Mouse (Mus musculus): ENCODE data around the gene Rsbn1. TPM values are rescaled to one million over a fixed set of nuclear protein-coding genes. Genes with fewer than 3 reads are reported as not detected.

The Rsbn1 gene
- polyA plus RNA-seq, 1 experiment from 2014 or later = 14.4 TPM

GRCm38 (mm10) chr3:103968701-103969100, 54.8 kb downstream of the Rsbn1 start:
- Histone ChIP-seq H3K9me3 (no peaks in the 10 kb centered on the region), H3K27ac (replicated peaks) (peak overlapping the region; percentile 94), H3K4me3 (peak overlapping the region; percentile 82), H3K27me3 (replicated peaks; ENCODE audit: low read depth, poor library complexity, severe bottlenecking) (no peaks in the 10 kb centered on the region), H3K4me1 (peaks cover 14% of the 10 kb centered on the region), H3K36me3 (replicated peaks) (peaks cover 36% of the 10 kb centered on the region)
- DNase-seq (ENCODE audit: low spot score) = no peak
- WGBS = under 1% methylated on average over 24 of the region's 24 CpGs

DNA sequence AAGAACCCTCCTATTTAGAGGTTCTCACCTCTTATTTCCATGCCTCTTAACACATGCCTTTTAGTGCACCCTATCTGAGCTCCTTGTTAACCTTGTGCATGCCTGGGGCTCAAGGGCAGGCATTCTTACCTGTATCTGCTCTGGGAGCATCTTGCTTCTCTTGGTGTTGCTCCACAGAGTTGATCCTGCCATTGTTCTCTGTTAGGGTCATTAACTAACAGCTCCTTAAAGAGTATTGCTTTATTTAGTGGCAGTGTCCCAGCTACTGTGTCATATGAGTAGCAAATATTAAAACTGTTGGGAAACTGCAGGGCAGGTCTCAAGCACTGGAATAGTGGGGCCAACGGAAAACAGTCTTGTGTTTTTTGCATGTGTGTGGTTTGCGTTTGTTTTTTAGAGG, 57.2 kb downstream of the Rsbn1 start:
- WGBS = 90% methylated on average over 2 of the region's 2 CpGs
- H3K4me3 ChIP-seq = no peak overlapping the region
- peaks cover 14% of the 10 kb centered on the region for H3K4me1 ChIP-seq
- no peaks in the 10 kb centered on the region for H3K9me3 ChIP-seq
- peaks cover 40% of the 10 kb centered on the region for H3K36me3 ChIP-seq (replicated peaks)
- H3K27me3 ChIP-seq (replicated peaks; ENCODE audit: low read depth, poor library complexity, severe bottlenecking) = no peaks in the 10 kb centered on the region
- DNase-seq (ENCODE audit: low spot score) = no peak
- no peak overlapping the region for H3K27ac ChIP-seq (replicated peaks)

- Histone ChIP-seq H3K4me3 (no peak overlapping the region), H3K27ac (replicated peaks) (no peak overlapping the region), H3K36me3 (replicated peaks) (peaks cover 84% of the 10 kb centered on the region), H3K4me1 (no peaks in the 10 kb centered on the region), H3K9me3 (no peaks in the 10 kb centered on the region), H3K27me3 (replicated peaks; ENCODE audit: low read depth, poor library complexity, severe bottlenecking) (no peaks in the 10 kb centered on the region)
- DNase-seq (ENCODE audit: low spot score) = no peak
- WGBS = 89% methylated on average over 4 of the region's 4 CpGs
Observed at GRCm38 (mm10) chr3:103984556-103984955, 70.6 kb downstream of the Rsbn1 start.

- Histone ChIP-seq H3K4me1 (no peaks in the 10 kb centered on the region), H3K4me3 (no peak overlapping the region), H3K27me3 (replicated peaks; ENCODE audit: low read depth, poor library complexity, severe bottlenecking) (no peaks in the 10 kb centered on the region), H3K9me3 (no peaks in the 10 kb centered on the region), H3K27ac (replicated peaks) (no peak overlapping the region), H3K36me3 (replicated peaks) (peaks cover 84% of the 10 kb centered on the region)
- DNase-seq (ENCODE audit: low spot score) = no peak
- WGBS = 95% methylated on average over 2 of the region's 2 CpGs
Observed at GRCm38 (mm10) chr3:103985194-103985593, 71.3 kb downstream of the Rsbn1 start.

- no peak for DNase-seq (ENCODE audit: low spot score)
- Histone ChIP-seq H3K4me1 (no peaks in the 10 kb centered on the region), H3K36me3 (replicated peaks) (peaks cover 90% of the 10 kb centered on the region), H3K27ac (replicated peaks) (no peak overlapping the region), H3K9me3 (no peaks in the 10 kb centered on the region), H3K27me3 (replicated peaks; ENCODE audit: low read depth, poor library complexity, severe bottlenecking) (no peaks in the 10 kb centered on the region), H3K4me3 (no peak overlapping the region)
- WGBS = 68% methylated on average over 5 of the region's 5 CpGs
Observed at GRCm38 (mm10) chr3:103987831-103988432, 74.0 kb downstream of the Rsbn1 start.

- Histone ChIP-seq H3K4me1 (no peaks in the 10 kb centered on the region), H3K27me3 (replicated peaks; ENCODE audit: low read depth, poor library complexity, severe bottlenecking) (no peaks in the 10 kb centered on the region), H3K4me3 (no peak overlapping the region), H3K9me3 (no peaks in the 10 kb centered on the region), H3K27ac (replicated peaks) (no peak overlapping the region), H3K36me3 (replicated peaks) (peaks cover 89% of the 10 kb centered on the region)
- WGBS = 93% methylated on average over 4 of the region's 4 CpGs
- no peak for DNase-seq (ENCODE audit: low spot score)
Observed at GRCm38 (mm10) chr3:103989352-103989751, 75.4 kb downstream of the Rsbn1 start.

DNA sequence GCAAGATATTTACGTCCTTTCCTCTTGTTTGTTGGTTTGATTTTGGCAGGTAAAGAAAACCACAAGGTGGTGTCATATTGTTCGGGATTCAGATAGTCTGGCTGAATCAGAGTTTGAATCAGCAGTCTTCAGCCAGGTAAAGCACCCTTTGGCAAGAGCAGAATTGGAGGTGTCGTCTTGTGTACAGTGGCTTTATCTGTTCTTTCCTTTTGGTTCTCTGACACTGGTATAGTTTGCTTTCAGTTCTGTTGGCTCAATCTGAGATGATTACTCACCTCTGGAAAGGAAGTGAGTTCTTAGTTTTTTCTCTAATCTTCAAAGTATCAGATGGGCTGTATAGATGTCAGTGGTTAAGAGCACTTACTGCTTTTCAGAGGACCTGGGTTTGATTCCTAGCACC, 77.4 kb downstream of the Rsbn1 start:
- WGBS = 94% methylated on average over 3 of the region's 3 CpGs
- Histone ChIP-seq H3K27ac (replicated peaks) (no peak overlapping the region), H3K36me3 (replicated peaks) (peaks cover 91% of the 10 kb centered on the region), H3K27me3 (replicated peaks; ENCODE audit: low read depth, poor library complexity, severe bottlenecking) (no peaks in the 10 kb centered on the region), H3K9me3 (no peaks in the 10 kb centered on the region), H3K4me1 (no peaks in the 10 kb centered on the region), H3K4me3 (no peak overlapping the region)
- DNase-seq (ENCODE audit: low spot score) = no peak

DNA sequence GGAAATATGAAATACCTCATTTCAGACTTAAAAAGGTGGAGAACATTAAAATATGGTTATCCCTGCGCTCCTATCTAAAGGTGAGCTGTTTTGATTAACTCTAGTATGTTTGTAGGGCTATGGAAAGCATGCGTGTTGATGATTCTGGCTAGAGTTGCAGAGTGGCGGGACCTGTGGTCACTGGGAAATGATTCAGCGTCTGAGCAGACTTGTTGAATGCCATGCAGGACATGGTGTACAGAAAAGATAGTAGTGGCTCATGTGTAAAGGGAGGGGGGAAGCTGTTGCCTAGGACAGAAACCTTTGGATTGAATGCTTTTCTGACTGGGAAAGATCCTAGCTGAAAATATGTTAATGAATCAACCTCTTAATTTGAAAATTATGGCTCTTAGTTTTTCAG, 84.8 kb downstream of the Rsbn1 start:
- Histone ChIP-seq H3K27me3 (replicated peaks; ENCODE audit: low read depth, poor library complexity, severe bottlenecking) (no peaks in the 10 kb centered on the region), H3K4me3 (no peak overlapping the region), H3K4me1 (no peaks in the 10 kb centered on the region), H3K36me3 (replicated peaks) (peaks cover 89% of the 10 kb centered on the region), H3K27ac (replicated peaks) (no peak overlapping the region), H3K9me3 (no peaks in the 10 kb centered on the region)
- no peak for DNase-seq (ENCODE audit: low spot score)
- 91% methylated on average over 4 of the region's 4 CpGs for WGBS

- Histone ChIP-seq H3K27me3 (replicated peaks; ENCODE audit: low read depth, poor library complexity, severe bottlenecking) (no peaks in the 10 kb centered on the region), H3K4me3 (no peak overlapping the region), H3K27ac (replicated peaks) (no peak overlapping the region), H3K36me3 (replicated peaks) (peaks cover 70% of the 10 kb centered on the region), H3K9me3 (no peaks in the 10 kb centered on the region), H3K4me1 (no peaks in the 10 kb centered on the region)
- DNase-seq (ENCODE audit: low spot score) = no peak
- 89% methylated on average over 8 of the region's 8 CpGs for WGBS
Observed at GRCm38 (mm10) chr3:104006896-104007466, 93.1 kb downstream of the Rsbn1 start.

DNA sequence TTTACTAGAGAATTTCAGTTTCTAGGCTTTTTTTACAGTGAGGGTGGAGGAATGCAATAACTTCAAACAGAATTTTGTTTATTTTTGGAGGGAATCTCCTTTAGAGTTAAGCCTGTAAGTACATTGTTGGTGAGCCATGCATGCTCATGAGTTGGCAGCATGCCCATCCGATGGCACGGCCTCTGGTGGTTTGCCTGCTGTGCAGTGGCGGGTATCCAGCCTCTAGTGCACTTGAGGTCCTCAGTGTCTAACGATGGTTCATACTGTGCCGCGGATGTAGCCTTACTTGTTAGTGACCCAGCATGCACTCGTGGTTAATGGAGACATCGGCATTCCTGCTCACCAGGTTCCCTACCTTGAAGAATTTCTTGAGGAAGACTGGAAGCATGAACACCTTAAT, 93.6 kb downstream of the Rsbn1 start:
- no peak overlapping the region for H3K4me3 ChIP-seq

GRCm38 (mm10) chr3:104009924-104010662, 96.2 kb downstream of the Rsbn1 start:
- Histone ChIP-seq H3K27me3 (replicated peaks; ENCODE audit: low read depth, poor library complexity, severe bottlenecking) (no peaks in the 10 kb centered on the region), H3K9me3 (no peaks in the 10 kb centered on the region), H3K4me1 (no peaks in the 10 kb centered on the region), H3K4me3 (no peak overlapping the region), H3K27ac (replicated peaks) (no peak overlapping the region), H3K36me3 (replicated peaks) (peaks cover 60% of the 10 kb centered on the region)
- no peak for DNase-seq (ENCODE audit: low spot score)
- 86% methylated on average over 5 of the region's 5 CpGs for WGBS

More for the DNA sequence above, 93.6 kb downstream of the Rsbn1 start:
- no peak for DNase-seq (ENCODE audit: low spot score)
- no peaks in the 10 kb centered on the region for H3K9me3 ChIP-seq
- no peaks in the 10 kb centered on the region for H3K4me1 ChIP-seq
- H3K36me3 ChIP-seq (replicated peaks) = peaks cover 70% of the 10 kb centered on the region
- WGBS = 90% methylated on average over 8 of the region's 8 CpGs
- H3K27ac ChIP-seq (replicated peaks) = no peak overlapping the region
- no peaks in the 10 kb centered on the region for H3K27me3 ChIP-seq (replicated peaks; ENCODE audit: low read depth, poor library complexity, severe bottlenecking)

- 88% methylated on average over 2 of the region's 2 CpGs for WGBS
- Histone ChIP-seq H3K4me1 (no peaks in the 10 kb centered on the region), H3K9me3 (no peaks in the 10 kb centered on the region), H3K36me3 (replicated peaks) (peaks cover 60% of the 10 kb centered on the region), H3K27me3 (replicated peaks; ENCODE audit: low read depth, poor library complexity, severe bottlenecking) (no peaks in the 10 kb centered on the region), H3K4me3 (no peak overlapping the region), H3K27ac (replicated peaks) (no peak overlapping the region)
- no peak for DNase-seq (ENCODE audit: low spot score)
Observed at GRCm38 (mm10) chr3:104011972-104012371, 98.1 kb downstream of the Rsbn1 start.
